Mouse (Mus musculus): ENCODE data around the gene Sel1l. TPM values are rescaled to one million over a fixed set of nuclear protein-coding genes. Genes with fewer than 3 reads are reported as not detected.
A peak's percentile ranks its signal among the peaks of the same experiment; 100 is the strongest.
"Not testable (repeated sequence)": the region's sequence is repeated elsewhere in the genome, so short reads cannot be mapped to it uniquely, and the experiment has no call there.

Sel1l gene
- total RNA-seq, 2 experiments from 2014 or later = 162 to 163 TPM

DNA sequence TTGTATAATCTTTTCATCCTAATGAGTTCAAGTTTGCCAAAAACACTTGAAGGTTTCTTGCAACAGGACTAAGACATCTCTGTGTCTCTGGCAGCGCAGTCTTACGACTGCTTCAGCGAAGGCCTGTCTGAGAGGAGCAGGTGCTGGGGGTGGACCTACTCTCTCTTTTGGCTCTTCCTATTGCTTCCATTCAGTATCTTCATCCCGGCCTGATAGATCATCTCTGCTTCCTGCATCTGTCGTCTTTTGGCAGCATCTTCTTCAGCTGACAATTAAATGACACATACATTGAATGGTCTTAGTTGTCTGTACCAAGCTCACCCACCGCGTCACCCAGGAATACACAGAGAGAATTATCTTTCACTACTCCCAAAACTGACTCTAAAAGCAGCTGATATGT is 17.5 kb downstream of the Sel1l start:
- intact Hi-C loops (cut with DNase I) = no loop called here
- peak in 1 of 2 experiments; percentile 11 for DNase-seq (ENCODE audit: low spot score in 2 of 2)

DNA sequence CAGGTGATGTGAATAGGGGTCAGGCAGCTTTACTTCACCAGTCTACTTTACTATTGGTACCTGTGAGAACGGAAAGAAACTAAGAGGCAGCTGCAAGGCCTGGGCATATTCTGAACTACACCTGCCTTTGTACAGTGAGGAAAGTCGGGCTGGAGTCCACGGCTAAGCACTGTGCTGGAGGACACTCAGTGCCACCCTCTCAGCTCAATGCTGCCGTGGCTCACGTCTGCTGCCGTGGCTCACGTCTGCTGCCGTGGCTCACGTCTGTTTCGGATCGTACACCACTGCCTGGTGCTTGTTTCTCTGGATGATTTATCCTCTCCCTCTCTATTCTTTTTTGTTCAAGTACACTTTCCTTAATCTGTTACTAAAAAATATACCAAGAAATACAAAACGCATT is 28.5 kb downstream of the Sel1l start:
- no peak for DNase-seq (ENCODE audit: low spot score in 2 of 2)
- intact Hi-C loops (cut with DNase I) = no loop called here

DNA sequence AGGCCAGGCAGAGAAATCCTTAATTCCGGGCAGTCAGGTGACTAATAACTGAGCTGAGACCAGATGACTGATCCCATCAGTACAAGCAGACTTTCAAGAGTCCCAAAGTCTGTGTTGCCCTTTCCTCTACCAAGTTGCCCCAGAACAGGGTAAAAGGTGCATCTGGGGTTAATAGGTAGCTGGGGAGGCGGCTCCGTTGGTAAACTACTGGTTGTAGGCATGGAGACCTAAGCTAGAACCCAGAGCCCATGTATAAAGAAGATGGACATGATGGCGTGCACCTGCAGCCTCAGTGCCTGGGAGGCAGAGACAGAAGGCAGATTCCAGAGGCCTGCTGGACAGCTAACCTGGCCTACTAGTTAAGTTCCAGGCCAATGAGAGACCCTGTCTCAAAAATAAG is 30.2 kb downstream of the Sel1l start:
- intact Hi-C loops (cut with DNase I) = no loop called here
- DNase-seq (ENCODE audit: low spot score in 2 of 2) = no peak

DNA sequence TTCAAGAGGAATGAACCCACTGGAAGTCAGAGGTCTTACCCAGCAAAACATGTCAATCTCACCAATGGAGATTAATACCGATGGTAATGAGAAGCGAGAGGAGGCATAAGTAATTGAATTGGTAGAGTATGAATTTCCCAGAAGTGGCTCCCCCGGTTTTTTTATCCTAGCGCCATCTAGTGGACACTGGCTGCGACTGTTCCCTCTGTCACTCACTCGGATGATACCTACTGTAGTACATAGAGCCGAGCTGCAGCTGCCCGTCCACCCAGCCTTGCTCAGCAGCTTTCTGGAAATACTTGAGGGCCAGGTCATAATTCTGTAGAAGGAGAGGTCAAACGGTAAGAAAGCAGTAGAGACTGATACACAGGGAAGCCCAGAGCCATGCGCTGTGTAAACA is 33.0 kb downstream of the Sel1l start:
- intact Hi-C loops (cut with DNase I) = no loop called here
- peak; percentile 55 to 65 for DNase-seq (ENCODE audit: low spot score in 2 of 2)

DNA sequence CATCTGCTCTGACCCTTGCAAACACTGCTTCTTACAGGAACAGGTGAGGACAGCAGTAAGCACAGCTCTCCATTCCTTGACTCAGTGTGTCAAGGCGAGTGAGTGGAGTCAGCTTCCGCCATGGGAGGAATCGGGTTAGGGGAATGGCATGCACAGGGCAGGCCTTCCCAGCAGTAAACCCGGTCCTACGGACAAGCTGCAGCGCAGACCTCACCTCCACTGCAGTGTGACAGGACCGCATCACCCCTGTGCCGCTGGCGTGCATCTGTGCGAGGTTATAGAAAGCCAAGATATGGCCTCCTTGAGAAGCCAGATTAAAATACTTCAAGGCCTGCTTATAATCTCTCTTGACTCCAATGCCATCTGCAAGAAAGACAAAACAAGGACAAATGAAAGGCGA is 33.4 kb downstream of the Sel1l start:
- intact Hi-C loops (cut with DNase I) = no loop called here
- DNase-seq (ENCODE audit: low spot score in 2 of 2) = no peak

DNA sequence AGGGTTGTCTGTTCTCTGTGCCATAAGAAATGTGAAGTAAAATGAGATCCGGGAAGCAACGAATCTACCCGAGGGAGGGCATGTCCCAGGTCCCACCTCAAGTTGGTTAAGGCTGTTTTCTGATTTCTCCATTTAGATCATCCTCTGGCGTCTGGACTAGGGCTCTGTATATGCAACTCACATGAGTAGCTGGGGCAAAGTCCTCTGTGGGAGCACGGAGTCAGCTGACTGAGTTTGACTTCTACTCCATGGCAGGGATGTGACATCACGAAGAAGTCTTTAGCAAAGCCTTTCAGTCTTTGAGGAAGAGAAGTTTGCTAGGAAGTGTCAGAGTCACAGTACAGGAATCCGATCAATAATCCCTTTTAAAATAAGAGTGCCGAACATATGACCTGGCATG is 40.0 kb downstream of the Sel1l start:
- no peak for DNase-seq (ENCODE audit: low spot score in 2 of 2)
- intact Hi-C loops (cut with DNase I) = no loop called here

DNA sequence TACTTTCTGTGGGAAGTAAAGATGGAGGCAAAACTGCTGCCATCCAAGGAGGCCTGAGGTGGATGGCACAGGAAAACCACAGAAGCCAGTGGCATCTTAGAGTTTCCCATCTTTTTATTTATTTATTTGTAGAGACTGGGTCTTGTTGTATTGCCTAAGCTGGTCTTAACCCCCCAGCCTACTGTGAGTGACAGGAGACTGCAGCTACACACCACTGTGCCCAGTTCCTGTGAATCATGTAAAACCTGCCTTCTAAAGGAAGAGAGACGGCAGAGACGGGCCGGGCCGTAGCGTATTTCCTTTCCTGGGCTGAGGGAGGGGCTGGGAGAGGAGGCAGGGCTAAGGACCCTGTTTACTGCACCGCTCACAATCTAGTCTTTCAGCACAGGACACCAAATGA is 41.2 kb downstream of the Sel1l start:
- no peak for DNase-seq (ENCODE audit: low spot score in 2 of 2)
- intact Hi-C loops (cut with DNase I) = no loop called here

DNA sequence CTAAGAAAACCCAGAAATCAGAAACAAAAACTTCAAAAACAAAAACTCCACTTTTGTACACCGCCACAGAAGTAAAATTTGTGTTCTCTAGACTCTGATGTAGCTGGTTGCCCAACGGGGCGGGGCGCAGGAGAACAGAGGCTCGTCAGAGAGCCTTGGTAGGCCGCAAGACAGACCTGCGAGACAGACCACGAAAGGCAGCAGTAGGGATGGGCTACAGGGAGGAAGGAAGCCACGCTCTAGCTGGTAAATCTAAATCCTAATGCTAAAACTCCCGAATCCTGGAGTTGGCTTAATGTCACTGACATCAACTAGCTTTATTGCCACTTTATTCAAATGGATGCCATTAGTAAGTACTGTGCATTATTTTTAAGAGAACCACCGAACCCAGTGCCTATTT is 41.9 kb downstream of the Sel1l start:
- no peak for DNase-seq (ENCODE audit: low spot score in 2 of 2)
- intact Hi-C loops (cut with DNase I) = no loop called here

DNA sequence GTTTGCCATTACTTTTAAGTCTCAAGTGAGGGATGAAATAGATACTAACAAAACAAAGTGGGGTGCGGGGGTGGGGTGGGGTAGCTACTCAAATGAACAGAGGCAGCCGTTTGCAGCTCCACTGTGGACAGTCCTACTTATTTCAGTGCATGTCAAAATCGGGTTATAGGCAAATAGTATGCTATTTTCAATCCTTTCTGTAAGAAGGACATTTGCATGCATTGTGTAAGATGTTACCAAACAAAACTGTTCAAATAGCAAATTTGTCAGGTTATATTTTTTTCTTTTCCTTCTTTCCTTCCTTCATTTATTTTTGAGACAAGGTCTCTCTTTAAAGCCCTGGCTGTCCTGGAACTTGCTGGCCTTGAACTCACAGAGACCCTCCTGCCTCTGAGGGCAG is 44.7 kb downstream of the Sel1l start:
- no peak for DNase-seq (ENCODE audit: low spot score in 2 of 2)
- intact Hi-C loops (cut with DNase I) = no loop called here

DNA sequence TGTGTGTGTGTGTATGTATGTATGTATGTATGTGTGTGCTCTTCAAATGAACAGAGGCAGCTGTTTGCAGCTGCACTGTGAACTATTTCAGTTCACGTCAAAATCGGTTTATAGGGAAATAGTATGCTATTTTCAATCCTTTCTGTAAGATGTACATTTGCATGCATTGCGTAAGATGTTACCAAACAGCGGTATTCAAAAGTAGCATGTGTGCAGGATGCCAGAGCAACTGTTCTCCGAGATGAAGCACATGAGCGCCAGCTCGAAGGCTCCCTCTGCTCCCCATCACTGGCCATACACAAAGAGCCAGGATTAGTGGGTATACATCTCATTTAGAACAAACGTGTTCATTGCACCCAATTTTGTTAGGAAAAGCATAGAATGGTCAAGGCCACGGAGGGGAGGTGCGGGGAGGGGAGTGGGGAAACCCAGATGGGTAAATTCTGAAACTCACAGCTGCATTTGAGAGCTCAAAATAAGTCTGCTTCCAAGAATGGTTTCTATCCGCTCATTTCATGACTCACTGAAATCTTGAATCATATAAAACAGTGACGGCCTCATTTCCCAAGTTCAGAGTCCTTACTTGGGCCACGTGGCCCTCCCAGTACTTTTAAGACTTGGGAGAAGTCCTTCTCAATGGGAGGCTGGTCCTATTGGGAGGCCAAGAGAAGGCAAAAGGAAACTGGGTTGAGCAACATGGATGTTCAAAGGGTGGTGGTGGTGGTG is 45.6 kb downstream of the Sel1l start:
- intact Hi-C loops (cut with DNase I) = no loop called here
- DNase-seq (ENCODE audit: low spot score in 2 of 2) = peak; percentile 44 to 87

DNA sequence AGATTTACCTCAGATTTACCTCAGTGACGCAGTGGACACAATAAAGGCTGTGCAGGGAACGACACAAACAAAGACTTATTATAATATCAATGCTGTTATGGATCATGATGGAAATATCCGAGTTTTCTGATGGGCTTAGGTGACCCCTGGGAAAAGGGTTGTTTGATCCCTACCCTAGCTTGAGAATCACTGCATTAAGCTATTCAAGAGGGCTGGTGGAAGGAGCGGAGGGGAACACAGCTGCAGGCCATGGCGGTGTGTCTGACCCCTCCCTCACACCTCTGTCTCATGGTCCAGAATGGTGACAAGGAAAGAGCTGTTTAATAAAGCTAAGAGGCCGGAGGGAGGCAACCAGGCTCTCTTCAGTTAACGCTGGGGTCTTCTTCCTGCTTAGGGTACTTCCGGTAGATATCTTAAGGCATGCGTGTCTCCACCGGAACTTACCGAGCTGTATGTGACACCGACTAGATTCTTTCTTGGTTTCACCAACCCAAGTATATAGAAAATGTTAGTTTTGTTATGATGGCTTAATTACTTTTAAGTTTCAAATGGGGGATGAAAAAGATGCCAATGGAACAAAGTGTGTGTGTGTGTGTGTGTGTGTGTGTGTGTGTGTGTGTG is 46.3 kb downstream of the Sel1l start:
- intact Hi-C loops (cut with DNase I) = no loop called here
- no peak for DNase-seq (ENCODE audit: low spot score in 2 of 2)

DNA sequence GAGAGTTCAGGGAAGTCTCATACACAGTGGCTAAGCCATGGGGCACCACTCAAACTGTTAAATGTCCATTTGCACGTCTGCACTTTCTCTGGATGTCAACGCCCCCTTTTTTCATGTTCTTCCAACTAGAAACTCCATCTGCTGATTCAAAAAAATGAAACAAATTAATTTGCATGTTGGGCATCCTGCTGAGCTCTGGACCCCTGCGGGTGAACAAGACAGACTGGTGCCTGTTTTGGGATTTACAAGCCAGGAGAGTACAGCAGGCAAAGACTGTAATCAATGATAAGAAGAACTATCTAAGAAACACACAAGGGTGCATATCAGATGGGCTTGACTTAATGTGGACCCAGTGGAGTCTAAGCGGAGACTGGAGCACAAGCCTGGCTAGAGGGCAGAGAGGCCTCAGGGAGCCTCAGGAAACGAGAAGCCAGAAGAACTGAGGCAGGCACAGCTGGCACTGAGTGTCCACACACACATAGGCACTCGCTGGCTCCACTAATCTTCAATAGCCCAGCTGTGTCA is 48.0 kb downstream of the Sel1l start:
- intact Hi-C loops (cut with DNase I) = no loop called here
- no peak for DNase-seq (ENCODE audit: low spot score in 2 of 2)

DNA sequence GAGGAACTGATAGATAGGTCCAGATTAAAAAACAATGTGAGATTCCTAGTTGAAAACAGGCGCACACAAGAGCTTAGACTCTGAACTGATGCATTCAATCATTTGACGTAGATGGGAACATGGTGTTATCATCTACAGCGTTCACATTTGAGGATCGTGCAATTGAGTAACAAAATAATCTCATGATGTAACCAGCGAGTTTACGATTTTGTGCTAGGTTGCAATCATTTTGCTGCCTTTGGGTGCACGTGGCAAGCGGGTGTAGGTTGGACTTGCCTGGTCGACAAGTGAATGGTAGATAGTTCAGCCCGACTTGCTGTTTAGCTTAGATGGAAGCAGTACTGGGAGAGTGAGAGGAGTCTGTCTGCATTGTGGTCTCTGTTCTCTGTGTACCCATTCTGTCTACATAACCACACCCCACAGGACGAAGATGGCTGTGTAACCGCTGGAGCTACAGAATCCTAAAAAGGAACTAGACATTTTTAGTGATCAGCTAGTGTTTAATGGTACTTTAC is 49.1 kb downstream of the Sel1l start:
- intact Hi-C loops (cut with DNase I) = loop anchor here (2.0 to 5.0 kb wide), 2 partner anchors 159 to 398 kb away; no protein-coding TSS in a partner anchor
- DNase-seq (ENCODE audit: low spot score in 2 of 2) = no peak

DNA sequence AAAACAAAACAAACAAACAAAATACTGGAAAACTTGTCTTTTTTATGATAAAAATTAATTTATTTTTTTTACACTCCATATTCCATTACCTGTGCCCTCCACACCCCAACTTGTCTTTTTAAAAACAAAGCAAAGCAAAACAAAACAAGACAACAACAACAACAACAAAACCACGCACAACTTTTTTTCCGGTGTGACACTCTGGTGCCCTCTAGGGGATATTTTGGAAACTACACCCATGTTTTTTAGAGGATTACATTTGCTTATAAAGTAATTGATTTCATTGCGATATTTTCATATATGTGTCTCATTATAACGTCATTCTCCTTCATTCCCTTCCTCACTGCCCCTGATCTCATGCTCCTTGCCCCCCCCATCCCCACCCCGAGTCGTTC is 49.6 kb downstream of the Sel1l start:
- intact Hi-C loops (cut with DNase I) = loop anchor here (2.0 to 5.0 kb wide), 2 partner anchors 159 to 397 kb away; no protein-coding TSS in a partner anchor
- peak; percentile 24 to 27 for DNase-seq (ENCODE audit: low spot score in 2 of 2)

DNA sequence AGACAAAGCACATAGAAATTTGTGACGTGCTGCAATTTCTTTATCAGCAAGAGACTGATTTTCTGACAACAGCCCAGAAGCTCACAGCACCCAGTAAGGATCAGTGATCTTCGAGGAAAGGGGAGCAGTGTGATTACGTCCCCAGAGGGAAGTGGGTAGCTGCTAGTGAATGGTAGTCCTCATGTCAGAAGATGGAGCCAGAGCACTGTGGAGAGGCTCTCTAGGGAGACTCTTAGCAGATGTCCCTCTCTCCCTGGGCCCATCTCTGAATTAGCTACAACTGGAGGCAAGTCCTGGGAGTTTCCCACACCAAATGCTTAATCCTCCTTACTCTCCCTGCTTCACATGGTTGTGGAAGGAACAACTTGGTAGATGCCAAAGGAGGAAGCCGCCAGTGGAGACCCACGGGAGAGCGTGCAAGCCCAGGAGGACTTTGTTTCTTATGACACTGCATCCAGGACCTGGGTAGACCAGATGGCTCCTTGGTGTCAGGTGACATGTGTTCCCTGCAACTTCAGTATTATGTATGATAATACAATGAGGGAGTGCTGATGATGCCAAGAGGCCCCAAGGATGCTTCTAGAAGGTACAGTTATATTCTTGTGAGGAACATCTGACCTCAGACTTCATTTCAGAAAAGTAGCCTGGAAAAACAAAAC is 50.1 kb downstream of the Sel1l start:
- no peak for DNase-seq (ENCODE audit: low spot score in 2 of 2)
- intact Hi-C loops (cut with DNase I) = loop anchor here (2.0 to 5.0 kb wide), 2 partner anchors 158 to 397 kb away; no protein-coding TSS in a partner anchor

DNA sequence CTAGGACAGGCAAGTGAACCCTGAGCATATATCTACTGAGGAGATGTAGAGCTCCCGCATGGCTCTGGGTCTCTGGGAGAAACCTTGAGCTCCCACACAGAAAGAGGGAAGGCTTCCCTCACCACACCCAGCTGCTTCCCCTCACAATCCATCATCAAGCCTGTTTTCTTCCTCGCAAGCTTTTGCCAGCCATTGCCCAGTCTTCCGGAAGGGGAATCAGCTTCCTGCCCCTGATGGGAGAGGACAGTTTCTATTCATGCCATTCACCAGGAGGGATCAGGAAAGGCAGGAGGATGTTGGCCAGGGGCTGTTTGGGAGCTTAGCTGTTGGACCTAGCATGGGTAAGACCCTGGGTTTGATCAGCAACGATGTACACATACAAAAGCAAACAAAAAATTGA is 52.2 kb downstream of the Sel1l start:
- no peak for DNase-seq (ENCODE audit: low spot score in 2 of 2)
- intact Hi-C loops (cut with DNase I) = loop anchor here (5.0 kb wide), 1 partner anchor 394 kb away; no protein-coding TSS in a partner anchor

DNA sequence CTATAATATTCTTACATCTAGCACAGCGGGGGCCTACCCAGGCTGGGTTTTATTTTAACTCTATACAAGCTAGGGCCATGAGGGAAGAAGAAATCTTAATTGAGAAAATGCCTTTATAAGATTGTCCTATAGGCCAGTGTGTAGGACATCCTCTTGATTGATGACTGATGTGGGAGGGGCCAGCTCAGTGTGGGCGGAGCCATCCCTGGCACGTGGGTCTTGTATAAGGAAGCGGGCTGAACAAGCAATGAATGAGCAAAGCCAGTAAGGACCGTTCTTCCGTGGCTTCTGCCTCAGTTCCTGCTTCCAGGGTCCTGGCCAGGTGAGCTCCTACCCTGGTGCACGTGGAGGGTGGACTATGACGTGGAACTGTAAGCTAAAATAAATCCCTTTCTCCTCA is 55.7 kb downstream of the Sel1l start:
- no peak for DNase-seq (ENCODE audit: low spot score in 2 of 2)
- intact Hi-C loops (cut with DNase I) = no loop called here

DNA sequence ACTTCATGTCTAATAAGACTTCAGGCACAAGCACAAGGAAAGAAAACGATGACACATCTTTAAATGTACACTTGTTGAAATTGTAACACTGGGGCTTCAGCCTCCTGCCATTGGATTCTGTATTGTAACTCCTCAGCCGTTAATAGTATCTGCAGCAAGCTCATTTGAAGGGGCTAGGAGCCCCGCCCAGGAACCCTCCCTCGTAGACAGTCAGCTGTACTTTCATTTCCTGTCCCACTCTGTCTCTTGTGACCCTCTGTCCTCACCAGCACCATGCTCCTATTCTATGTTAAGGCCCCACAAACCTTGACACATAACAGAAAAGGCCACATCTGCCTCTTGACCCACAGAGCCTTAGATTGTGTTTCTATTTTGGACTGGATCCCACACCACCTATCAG is 57.1 kb downstream of the Sel1l start:
- DNase-seq (ENCODE audit: low spot score in 2 of 2) = no peak
- intact Hi-C loops (cut with DNase I) = no loop called here

DNA sequence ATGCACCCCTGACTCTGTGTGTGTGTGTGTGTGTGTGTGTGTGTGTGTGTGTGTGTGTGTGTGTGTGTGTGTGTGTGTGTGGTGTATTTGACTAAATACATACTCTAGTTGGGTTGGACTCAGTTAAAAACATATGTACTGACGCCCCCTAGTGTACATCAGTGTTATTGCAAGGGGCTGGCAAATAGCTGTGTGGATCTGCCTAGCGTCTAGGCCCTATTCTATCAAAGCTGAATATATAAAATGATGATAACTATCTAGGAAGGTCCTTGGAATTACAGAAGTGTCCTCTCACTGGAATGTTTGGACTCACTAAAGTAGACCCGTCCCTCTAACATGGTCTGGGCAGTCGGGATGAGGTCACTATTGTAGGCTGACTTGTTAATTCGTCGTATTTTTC is 59.2 kb downstream of the Sel1l start:
- intact Hi-C loops (cut with DNase I) = loop anchor here (2.0 kb wide), 1 partner anchor 149 kb away; no protein-coding TSS in a partner anchor
- DNase-seq (ENCODE audit: low spot score in 2 of 2) = peak; percentile 67 to 76

DNA sequence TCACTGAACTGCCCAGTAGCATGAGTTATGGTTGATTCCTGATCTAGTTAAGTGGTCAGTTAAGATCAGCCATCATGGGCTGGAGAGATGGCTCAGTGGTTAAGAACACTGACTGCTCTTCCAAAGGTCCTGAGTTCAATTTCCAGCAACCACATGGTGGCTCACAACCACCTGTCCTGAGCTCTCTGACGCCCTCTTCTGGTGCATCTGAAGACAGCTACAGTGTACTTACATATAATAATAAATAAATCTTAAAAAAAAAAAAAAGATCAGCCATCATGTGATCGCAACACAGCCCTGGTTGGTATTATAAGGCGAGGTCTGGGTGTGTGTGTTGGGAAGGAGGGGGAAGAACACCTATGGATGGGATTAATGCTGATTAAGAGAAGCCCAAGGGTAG is 60.5 kb downstream of the Sel1l start:
- intact Hi-C loops (cut with DNase I) = loop anchor here (2.0 kb wide), 1 partner anchor 148 kb away; no protein-coding TSS in a partner anchor
- DNase-seq (ENCODE audit: low spot score in 2 of 2) = not testable (repeated sequence)

Data from left cerebral cortex, postnatal 25 days (tissue).